ENCODE assay signal across 8 mouse cellular contexts in genomic region chr10:80573944-80574343, GRCm38 (mm10). TPM values are rescaled to one million over a fixed set of nuclear protein-coding genes. Genes with fewer than 3 reads are reported as not detected.
DNase-seq lines count a peak whose midpoint lies in the region; ATAC-seq and TF ChIP-seq lines count a peak whose summit lies in the region.
"Had no signal": no experiment of that assay in that cellular context is flagged by ENCODE, and none has a peak within 500 bp of the region (broad histone marks: within the 10 kb centered on the region; RNA-seq: fewer than 3 reads in every experiment).

No protein-coding gene starts in this region.

- peak overlapping the region; percentile 46; the same call in 1 of the 2 replicates for H3K27ac ChIP-seq in hindbrain, embryonic 10.5 days
- H3K27ac ChIP-seq in hindbrain, embryonic 14.5 days: no peak overlapping the region
- no peak overlapping the region for H3K27ac ChIP-seq in CH12.LX (ENCODE audit: insufficient read depth, low read depth)
- peak overlapping the region; percentile 97 for H3K27ac ChIP-seq in liver, embryonic 15.5 days (replicated peaks)

- 0 out of 2 replicates have a peak, but pooled peaks cover 3% of the 10 kb centered on the region for H3K27me3 ChIP-seq in hindbrain, embryonic 10.5 days (ENCODE audit: insufficient read depth, poor library complexity, severe bottlenecking)
- no peaks in the 10 kb centered on the region for H3K27me3 ChIP-seq in hindbrain, embryonic 14.5 days (ENCODE audit: control insufficient read depth, insufficient read depth, low read length)
- H3K27me3 ChIP-seq in CH12.LX (replicated peaks): no peaks in the 10 kb centered on the region
- H3K27me3 ChIP-seq in liver, embryonic 15.5 days: no peaks in the 10 kb centered on the region

- peaks cover under 1% of the 10 kb centered on the region; the same call in 1 of the 2 replicates for H3K36me3 ChIP-seq in hindbrain, embryonic 10.5 days
- no peaks in the 10 kb centered on the region for H3K36me3 ChIP-seq in hindbrain, embryonic 14.5 days (replicated peaks; ENCODE audit: control insufficient read depth, insufficient read depth)
- peaks cover 4 to 23% of the 10 kb centered on the region in 2 experiments for H3K36me3 ChIP-seq in CH12.LX (replicated peaks in 1 of 2; ENCODE audit: control insufficient read depth in 1 of 2, insufficient read depth in 1 of 2, low read length in 1 of 2)
- peaks cover 16% of the 10 kb centered on the region for H3K36me3 ChIP-seq in liver, embryonic 15.5 days (replicated peaks)

- no peak for TF ChIP-seq CTCF in CH12.LX (conservative IDR thresholded peaks at IDR 0.05 in 1 of 2, IDR thresholded peaks at IDR 0.05 in 1 of 2; ENCODE audit: low read depth in 2 of 2, low read length in 2 of 2)

- no peak for ATAC-seq in hindbrain, embryonic 14.5 days (ENCODE audit: low FRiP score)
- ATAC-seq in liver, embryonic 15.5 days (ENCODE audit: insufficient read depth): no peak

- dilution Hi-C loops in CH12.LX (cut with MboI; ENCODE audit: extremely low pct_ligation_motif_present, extremely low pct_unique_long_range_greater_than_20kb, low sequenced_read_pairs): no loop called here

- no peak overlapping the region for H3K9ac ChIP-seq in hindbrain, embryonic 14.5 days
- no peak overlapping the region for H3K9ac ChIP-seq in CH12.LX (ENCODE audit: insufficient read depth, low read depth)
- peak overlapping the region; percentile 94 for H3K9ac ChIP-seq in liver, embryonic 15.5 days

- H3K4me3 ChIP-seq in hindbrain, embryonic 10.5 days: peak overlapping the region; percentile 20; the same call in 1 of the 2 replicates
- no peak overlapping the region for H3K4me3 ChIP-seq in hindbrain, embryonic 14.5 days (replicated peaks; ENCODE audit: low read length)
- no peak overlapping the region for H3K4me3 ChIP-seq in CH12.LX (replicated peaks in 1 of 3; ENCODE audit: low read depth in 2 of 3, low read length in 2 of 3, poor library complexity in 1 of 3)
- H3K4me3 ChIP-seq in liver, embryonic 15.5 days (replicated peaks): peak overlapping the region; percentile 93

- no peak overlapping the region for H3K4me2 ChIP-seq in hindbrain, embryonic 14.5 days (replicated peaks)
- no peak overlapping the region for H3K4me2 ChIP-seq in CH12.LX (ENCODE audit: insufficient read depth, low read depth, poor library complexity, severe bottlenecking)
- peak overlapping the region; percentile 99 for H3K4me2 ChIP-seq in liver, embryonic 15.5 days

- H3K9me3 ChIP-seq in hindbrain, embryonic 10.5 days: no peaks in the 10 kb centered on the region
- no peaks in the 10 kb centered on the region for H3K9me3 ChIP-seq in hindbrain, embryonic 14.5 days (ENCODE audit: control insufficient read depth, low read length)
- no peaks in the 10 kb centered on the region for H3K9me3 ChIP-seq in CH12.LX (replicated peaks; ENCODE audit: low read length)
- no peaks in the 10 kb centered on the region for H3K9me3 ChIP-seq in liver, embryonic 15.5 days (replicated peaks)

- no peak for TF ChIP-seq RAD21 in CH12.LX (IDR thresholded peaks at IDR 0.05; ENCODE audit: low read depth, low read length)

- TF ChIP-seq EP300 in CH12.LX (IDR thresholded peaks at IDR 0.05; ENCODE audit: low read length): no peak

- 59% methylated on average over 9 of the region's 9 CpGs for WGBS in hindbrain, embryonic 10.5 days
- WGBS in hindbrain, embryonic 14.5 days: 56% methylated on average over 9 of the region's 9 CpGs
- WGBS in liver, embryonic 15.5 days (ENCODE audit: insufficient replicate concordance): 50% methylated on average over 9 of the region's 9 CpGs

- TF ChIP-seq POLR2A in CH12.LX (IDR thresholded peaks at IDR 0.05; ENCODE audit: low read depth, low read length): no peak

- in situ Hi-C loops in CH12.LX (cut with MboI; ENCODE audit: low pct_ligation_motif_present, low pct_unique_long_range_greater_than_20kb, low sequenced_read_pairs): no loop called here

- peaks cover 66% of the 10 kb centered on the region for H3K79me2 ChIP-seq in CH12.LX (replicated peaks; ENCODE audit: control insufficient read depth, extremely low read depth, insufficient read depth, poor library complexity, severe bottlenecking)

- no peak for DNase-seq in hindbrain, embryonic 10.5 days (ENCODE audit: low spot score)
- DNase-seq in hindbrain, embryonic 14.5 days (ENCODE audit: low spot score): no peak
- DNase-seq in CH12.LX (ENCODE audit: extremely low read depth): peak; percentile 28
- DNase-seq in MN1 (ENCODE audit: low spot score): peak; percentile 48
- DNase-seq in gastrocnemius, postnatal 10 days: no peak
- no peak for DNase-seq in gastrocnemius, adult 18-20 months (ENCODE audit: low spot score)
- DNase-seq: thymus, postnatal 25 days had no signal

- peaks cover 98% of the 10 kb centered on the region for H3K4me1 ChIP-seq in hindbrain, embryonic 10.5 days (replicated peaks)
- peaks cover 43% of the 10 kb centered on the region for H3K4me1 ChIP-seq in hindbrain, embryonic 14.5 days (replicated peaks; ENCODE audit: control insufficient read depth, insufficient read depth, low read length)
- H3K4me1 ChIP-seq in CH12.LX (ENCODE audit: control insufficient read depth in 1 of 2, insufficient read depth in 2 of 2): peaks cover 17 to 55% of the 10 kb centered on the region in 2 experiments
- H3K4me1 ChIP-seq in liver, embryonic 15.5 days (replicated peaks): peaks cover 92% of the 10 kb centered on the region

TF ChIP-seq in CH12.LX, 34 proteins besides CTCF, POLR2A, EP300 and RAD21:
- TF ChIP-seq BHLHE40 (IDR thresholded peaks at IDR 0.05; ENCODE audit: low read depth, low read length): no peak
- no peak for TF ChIP-seq MAFK (IDR thresholded peaks at IDR 0.05; ENCODE audit: insufficient replicate concordance, low read length)
- no peak for TF ChIP-seq PAX5 (IDR thresholded peaks at IDR 0.05; ENCODE audit: low read length)
- no peak for TF ChIP-seq ZNF384 (IDR thresholded peaks at IDR 0.05; ENCODE audit: low read depth, low read length)
- no peak for TF ChIP-seq MAZ (IDR thresholded peaks at IDR 0.05; ENCODE audit: low read depth, low read length)
- no peak for TF ChIP-seq MAX (IDR thresholded peaks at IDR 0.05; ENCODE audit: low read length)

RNA-seq across cellular contexts. Expression of gene Klf16, which starts 3.2 kb away (rescaled TPM):
- 6.9 and 7.3 TPM in 2 replicates for polyA plus RNA-seq in hindbrain, embryonic 10.5 days (2016; fragmentation: Nextera tagmentation; extraction: Ambion mirVana)
- 5.1 and 5.3 TPM in 2 replicates for polyA plus RNA-seq in hindbrain, embryonic 14.5 days (2014; fragmentation: Nextera tagmentation; extraction: Ambion mirVana)
- 84.8 and 94.0 TPM in 2 replicates for total RNA-seq in CH12.LX (2012; rRNA removed)
- total RNA-seq in CH12.LX (2014; rRNA removed): 14.1 and 14.5 TPM in 2 replicates
- polyA plus RNA-seq in CH12.LX (2012; ENCODE audit: insufficient read length, low read depth): 30.9 and 38.2 TPM in 2 replicates
- polyA plus RNA-seq in liver, embryonic 15.5 days (2015; fragmentation: Nextera tagmentation; extraction: Ambion mirVana): 11.7 and 12.1 TPM in 2 replicates
- total RNA-seq in gastrocnemius, postnatal 10 days (2021): 1 to 10 TPM; 3.5 to 5.8 TPM
- 1 to 10 TPM; 1.5 to 1.9 TPM for total RNA-seq in gastrocnemius, adult 18-20 months (2021)

RNA-seq across cellular contexts. Expression of gene Rexo1, which starts 12.6 kb away (rescaled TPM):
- 33.3 and 38.5 TPM in 2 replicates for polyA plus RNA-seq in hindbrain, embryonic 10.5 days (2016; fragmentation: Nextera tagmentation; extraction: Ambion mirVana)
- 29.0 and 30.8 TPM in 2 replicates for polyA plus RNA-seq in hindbrain, embryonic 14.5 days (2014; fragmentation: Nextera tagmentation; extraction: Ambion mirVana)
- 16.5 and 17.7 TPM in 2 replicates for total RNA-seq in CH12.LX (2012; rRNA removed)
- total RNA-seq in CH12.LX (2014; rRNA removed): 6.3 and 7.0 TPM in 2 replicates
- polyA plus RNA-seq in CH12.LX (2012; ENCODE audit: insufficient read length, low read depth): 31.6 and 41.9 TPM in 2 replicates
- polyA plus RNA-seq in liver, embryonic 15.5 days (2015; fragmentation: Nextera tagmentation; extraction: Ambion mirVana): 12.8 and 15.6 TPM in 2 replicates
- total RNA-seq in gastrocnemius, postnatal 10 days (2021): 10 to 100 TPM; 13.1 to 16.7 TPM
- 10 to 100 TPM in 1 of 2 experiments, 1 to 10 TPM in 1; 9.6 to 11.1 TPM for total RNA-seq in gastrocnemius, adult 18-20 months (2021)

RNA-seq across cellular contexts. Expression of gene Abhd17a, which starts 16.2 kb away (rescaled TPM):
- 89.1 and 109 TPM in 2 replicates for polyA plus RNA-seq in hindbrain, embryonic 10.5 days (2016; fragmentation: Nextera tagmentation; extraction: Ambion mirVana)
- 157 and 174 TPM in 2 replicates for polyA plus RNA-seq in hindbrain, embryonic 14.5 days (2014; fragmentation: Nextera tagmentation; extraction: Ambion mirVana)
- 49.1 and 52.8 TPM in 2 replicates for total RNA-seq in CH12.LX (2012; rRNA removed)
- total RNA-seq in CH12.LX (2014; rRNA removed): 28.0 and 37.2 TPM in 2 replicates
- 44.6 and 48.0 TPM in 2 replicates for polyA plus RNA-seq in CH12.LX (2012; ENCODE audit: insufficient read length, low read depth)
- polyA plus RNA-seq in liver, embryonic 15.5 days (2015; fragmentation: Nextera tagmentation; extraction: Ambion mirVana): 50.8 and 62.8 TPM in 2 replicates
- total RNA-seq in gastrocnemius, postnatal 10 days (2021): 10 to 100 TPM; 69.6 to 73.3 TPM
- 10 to 100 TPM; 62.4 to 64.3 TPM for total RNA-seq in gastrocnemius, adult 18-20 months (2021)

RNA-seq across cellular contexts. Expression of gene Scamp4, which starts 28.7 kb away (rescaled TPM):
- polyA plus RNA-seq in hindbrain, embryonic 10.5 days (2016; fragmentation: Nextera tagmentation; extraction: Ambion mirVana): 89.9 and 92.0 TPM in 2 replicates
- polyA plus RNA-seq in hindbrain, embryonic 14.5 days (2014; fragmentation: Nextera tagmentation; extraction: Ambion mirVana): 63.1 and 64.5 TPM in 2 replicates
- total RNA-seq in CH12.LX (2012; rRNA removed): 33.2 and 33.9 TPM in 2 replicates
- total RNA-seq in CH12.LX (2014; rRNA removed): 17.8 and 18.5 TPM in 2 replicates
- polyA plus RNA-seq in CH12.LX (2012; ENCODE audit: insufficient read length, low read depth): 81.2 and 89.9 TPM in 2 replicates
- 41.9 and 45.3 TPM in 2 replicates for polyA plus RNA-seq in liver, embryonic 15.5 days (2015; fragmentation: Nextera tagmentation; extraction: Ambion mirVana)
- total RNA-seq in gastrocnemius, postnatal 10 days (2021): 10 to 100 TPM; 18.4 to 23.9 TPM
- total RNA-seq in gastrocnemius, adult 18-20 months (2021): 10 to 100 TPM; 19.0 to 20.1 TPM

RNA-seq across cellular contexts. Expression of gene Adat3, which starts 28.7 kb away (rescaled TPM):
- polyA plus RNA-seq in hindbrain, embryonic 10.5 days (2016; fragmentation: Nextera tagmentation; extraction: Ambion mirVana): 11.0 and 11.3 TPM in 2 replicates
- 5.2 and 5.6 TPM in 2 replicates for polyA plus RNA-seq in hindbrain, embryonic 14.5 days (2014; fragmentation: Nextera tagmentation; extraction: Ambion mirVana)
- total RNA-seq in CH12.LX (2012; rRNA removed) (5.0 and 8.0 TPM in 2 replicates), CH12.LX (2014; rRNA removed) (5.8 and 6.6 TPM in 2 replicates)
- 6.3 and 6.7 TPM in 2 replicates for polyA plus RNA-seq in CH12.LX (2012; ENCODE audit: insufficient read length, low read depth)
- polyA plus RNA-seq in liver, embryonic 15.5 days (2015; fragmentation: Nextera tagmentation; extraction: Ambion mirVana): 4.8 and 5.8 TPM in 2 replicates
- total RNA-seq in gastrocnemius, postnatal 10 days (2021): 1 to 10 TPM in 1 of 2 experiments, under 1 TPM in 1; 0.99 to 1.3 TPM
- total RNA-seq in gastrocnemius, adult 18-20 months (2021): under 1 TPM in 1 of 2 experiments, not detected in 1; 0.69 TPM

Comparison
In these comparisons a context has a peak if more than half of its experiments do, and no peak if none do; other contexts are left out.
1. H3K27ac ChIP-seq: peak in hindbrain, embryonic 10.5 days (single experiment) and liver, embryonic 15.5 days (single experiment); none in hindbrain, embryonic 14.5 days (single experiment) and CH12.LX (single experiment).
2. H3K4me3 ChIP-seq: peak in hindbrain, embryonic 10.5 days (single experiment) and liver, embryonic 15.5 days (single experiment); none in hindbrain, embryonic 14.5 days (single experiment) and CH12.LX (0 of 3).
3. DNase-seq: peak in CH12.LX (single experiment) and MN1 (single experiment); none in hindbrain, embryonic 10.5 days (single experiment), hindbrain, embryonic 14.5 days (single experiment), gastrocnemius, postnatal 10 days (single experiment) and gastrocnemius, adult 18-20 months (single experiment).